Mouse (Mus musculus) bone marrow, adult 2 months (tissue): ENCODE measurements at regions not wholly inside any gene's neighbourhood (a gene's known extent, or its start where the extent isn't known, plus 50 kb on each side); places are given as distances from the start of the nearest gene placed in this dataset.

Source experiments
- CTCF ChIP-seq: fragments of 200-500 bp; IDR thresholded peaks from 2 replicates; pipeline ENCODE4 v1.5.1; 2011; ENCODE audit warnings: low read length, control low read depth; ENCODE audit not compliant: control insufficient read depth, insufficient read depth
- POLR2A ChIP-seq: fragments of 200-500 bp; IDR thresholded peaks from 2 replicates; pipeline ENCODE4 v1.6.1; 2011; ENCODE audit warnings: low read depth, mild to moderate bottlenecking, control low read depth, low read length, borderline replicate concordance; ENCODE audit not compliant: control insufficient read depth

GRCm38 (mm10) chr10:44653761-44654160, 125.5 kb upstream of the Prdm1 start:
- TF ChIP-seq CTCF (no peak), POLR2A (no peak)
